Mouse (Mus musculus): ENCODE results near the gene Ybx3. TPM values are rescaled to one million over a fixed set of nuclear protein-coding genes. Genes with fewer than 3 reads are reported as not detected.

Gene Ybx3
- 98.2 to 174 TPM (median 134 TPM) in 3 replicates for total RNA-seq (2017)

DNA sequence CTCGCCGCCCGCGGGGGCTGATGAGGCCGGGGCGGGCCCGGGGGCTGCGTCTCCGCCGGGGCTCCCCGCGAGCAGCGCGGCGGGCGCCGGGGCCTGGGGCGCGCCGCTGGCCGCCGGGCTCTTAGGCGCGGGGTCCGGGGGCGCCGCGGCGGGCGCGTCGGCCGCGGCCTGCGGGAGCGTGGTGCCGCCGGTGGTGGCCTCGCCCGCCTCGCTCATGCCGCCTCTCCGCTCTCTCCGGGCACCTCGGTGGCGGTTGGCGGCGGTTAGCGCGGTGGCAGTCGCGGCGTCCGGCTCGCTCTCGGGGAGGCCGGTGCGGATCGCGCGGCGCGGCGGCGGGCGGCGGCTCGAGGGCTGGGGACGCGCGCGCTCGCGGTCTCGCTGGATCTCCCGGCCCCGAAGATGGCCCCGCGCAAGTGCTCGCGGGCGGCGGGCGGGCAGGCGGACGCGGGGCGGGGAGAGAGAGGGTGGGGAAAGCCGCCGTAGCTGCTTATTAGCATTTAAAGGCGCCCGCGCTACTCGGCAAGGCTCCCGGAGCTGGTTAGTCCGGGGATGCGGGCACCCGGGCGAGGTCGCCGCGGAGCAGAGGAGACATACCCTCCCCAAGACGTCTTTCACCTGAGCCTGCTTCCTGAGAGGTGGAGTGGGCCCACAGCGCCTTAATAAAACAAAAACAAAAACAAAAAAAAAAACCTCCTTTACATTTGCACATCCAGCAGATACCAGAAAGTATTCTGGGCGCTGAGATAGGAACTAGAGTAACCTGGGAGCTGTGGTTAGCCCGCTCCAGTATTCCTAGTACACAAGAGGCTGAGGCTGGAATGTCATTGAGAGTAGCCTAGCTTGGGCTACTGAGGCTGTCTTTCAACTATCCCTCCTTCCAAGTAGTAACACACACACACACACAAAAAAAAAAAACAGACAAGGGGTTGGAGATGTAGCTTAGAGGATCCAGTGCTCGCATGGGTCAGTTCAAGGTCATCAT lies at the start of gene Ybx3:
TSS of gene Ybx3 (minus strand) at position 437 of the 982 bp plus-strand sequence.
- peak; percentile 51 for ATAC-seq (replicated peaks; ENCODE audit: insufficient number of reproducible peaks, low FRiP score, low TSS enrichment, poor library complexity, severe bottlenecking)

GRCm38 (mm10) chr6:131436626-131437025 lies 48.4 kb upstream of the Ybx3 start:
- no peak for ATAC-seq (replicated peaks; ENCODE audit: insufficient number of reproducible peaks, low FRiP score, low TSS enrichment, poor library complexity, severe bottlenecking)

DNA sequence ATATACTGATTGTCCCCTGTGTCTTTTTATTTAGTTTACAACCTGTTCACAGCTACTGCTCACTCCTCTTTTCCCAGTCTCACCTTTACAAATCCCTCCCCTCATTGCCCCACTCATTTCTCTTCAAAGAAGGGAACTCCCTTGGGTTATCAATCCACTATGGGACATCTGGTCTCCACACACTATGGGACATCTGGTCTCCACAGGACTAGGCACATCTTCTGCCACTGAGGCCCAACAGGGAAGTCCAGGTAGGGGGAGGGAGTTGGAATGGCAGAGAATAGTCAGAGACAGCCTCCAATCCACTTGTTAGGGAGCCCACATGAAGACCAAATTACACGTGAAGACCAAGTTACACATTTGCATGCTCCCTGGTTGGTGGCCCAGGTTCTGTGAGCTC lies 45.8 kb upstream of the Ybx3 start:
- ATAC-seq (replicated peaks; ENCODE audit: insufficient number of reproducible peaks, low FRiP score, low TSS enrichment, poor library complexity, severe bottlenecking): no peak

DNA sequence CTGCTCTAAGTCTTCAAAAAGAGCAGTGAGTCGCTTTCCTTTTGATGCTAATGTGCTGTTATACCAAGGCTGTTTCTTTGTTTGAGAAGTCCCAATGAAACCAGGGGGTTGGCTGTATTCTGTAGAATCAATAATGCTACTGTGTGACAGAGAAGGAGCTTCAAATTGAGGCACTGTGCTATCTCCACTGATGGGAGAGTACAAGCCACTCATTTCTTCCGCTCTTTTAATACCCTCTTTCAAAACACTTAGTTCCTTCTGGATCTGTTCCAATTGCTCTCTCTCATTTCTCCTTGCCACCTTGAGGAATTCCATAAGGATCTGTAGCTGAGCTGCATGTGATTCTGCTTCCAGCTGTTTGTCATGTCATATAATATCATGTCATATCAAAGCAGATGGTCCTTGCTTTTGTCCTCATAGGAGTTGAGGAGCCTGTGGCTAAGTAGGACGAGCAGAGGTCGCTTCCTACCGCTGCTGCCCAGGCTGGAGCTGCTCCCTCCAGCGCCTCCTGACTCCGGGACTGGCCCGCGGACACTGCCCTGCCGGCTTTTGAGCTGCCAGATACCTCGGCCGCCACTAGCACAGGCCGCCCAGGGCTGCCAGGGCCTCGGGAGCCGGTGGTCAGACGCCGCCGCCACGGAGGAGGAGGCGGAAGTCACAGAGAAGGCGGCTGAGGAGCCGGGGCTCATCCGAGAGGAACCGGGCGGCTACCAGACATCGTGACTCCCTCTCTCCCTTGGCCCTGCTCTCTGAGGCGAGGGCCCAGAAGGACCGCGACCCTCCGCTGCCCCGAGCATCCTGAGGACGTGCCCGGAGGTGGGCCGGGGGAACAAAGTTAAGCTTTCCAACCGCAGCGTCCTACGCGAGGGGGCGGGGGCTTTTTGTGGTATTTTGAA lies 45.1 kb upstream of the Ybx3 start:
- ATAC-seq (replicated peaks; ENCODE audit: insufficient number of reproducible peaks, low FRiP score, low TSS enrichment, poor library complexity, severe bottlenecking): 0 out of 2 replicates have a peak, but pooled peaks have one; percentile 21

DNA sequence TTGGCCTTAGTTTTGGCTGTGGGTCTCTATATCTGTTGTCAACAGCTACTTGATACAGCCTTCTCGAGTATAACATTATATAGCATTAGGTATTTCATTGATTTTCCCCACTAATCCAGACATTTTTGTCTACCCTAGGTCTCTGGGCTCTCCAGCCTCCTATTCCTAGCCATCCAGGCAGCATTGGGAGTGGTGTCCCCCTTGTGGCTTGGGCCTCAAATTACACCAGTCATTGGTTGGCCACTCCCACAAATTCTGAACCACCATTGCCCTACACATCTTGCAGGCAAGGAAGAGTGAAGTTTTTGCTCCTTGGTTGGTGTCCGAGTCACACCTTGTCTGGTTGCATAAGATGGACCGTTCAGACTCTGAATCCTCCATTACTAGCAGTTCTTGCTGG lies 33.3 kb upstream of the Ybx3 start:
- ATAC-seq (replicated peaks; ENCODE audit: insufficient number of reproducible peaks, low FRiP score, low TSS enrichment, poor library complexity, severe bottlenecking): 0 out of 2 replicates have a peak, but pooled peaks have one; percentile 53

DNA sequence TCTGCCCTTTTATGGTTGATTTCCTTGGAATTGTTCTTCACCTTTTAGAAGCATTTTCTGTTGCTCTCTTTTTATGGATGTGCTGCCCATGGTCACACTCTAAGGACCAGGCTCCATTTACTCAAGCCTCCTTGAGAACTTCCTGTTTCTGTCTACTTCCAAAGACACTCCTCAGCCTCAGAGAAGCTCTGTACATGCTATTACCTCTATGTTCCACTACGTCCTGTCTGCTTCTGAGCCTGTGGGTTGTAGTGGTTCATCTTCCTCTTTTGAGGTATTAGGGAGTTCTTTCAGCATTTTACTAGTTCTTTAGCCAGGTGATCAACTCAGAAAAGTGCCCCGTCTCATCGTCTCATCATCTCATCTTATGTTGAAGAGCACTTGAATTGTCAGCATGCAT lies 31.3 kb upstream of the Ybx3 start:
- no peak for ATAC-seq (replicated peaks; ENCODE audit: insufficient number of reproducible peaks, low FRiP score, low TSS enrichment, poor library complexity, severe bottlenecking)

DNA sequence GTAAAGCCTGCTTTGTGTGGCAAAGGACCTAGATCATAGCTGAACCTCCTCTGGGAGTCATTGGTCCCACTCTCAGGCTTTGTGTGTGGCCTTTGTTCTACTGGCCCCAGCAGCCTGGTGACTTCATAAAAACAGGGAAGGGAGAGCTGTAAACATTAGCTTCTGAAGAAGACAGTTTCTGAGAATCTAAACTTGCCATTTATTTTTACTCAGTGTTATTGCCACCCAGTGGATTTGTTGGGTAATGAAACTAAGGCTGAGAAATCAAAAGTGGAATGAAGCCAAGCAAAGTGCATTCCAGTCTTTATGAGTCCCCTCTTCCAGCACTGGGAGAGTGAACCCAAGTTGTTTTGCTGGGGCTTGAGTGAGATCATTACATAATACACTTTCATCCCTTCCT lies 30.5 kb upstream of the Ybx3 start:
- ATAC-seq (replicated peaks; ENCODE audit: insufficient number of reproducible peaks, low FRiP score, low TSS enrichment, poor library complexity, severe bottlenecking): no peak; the same call in 1 of the 2 replicates

DNA sequence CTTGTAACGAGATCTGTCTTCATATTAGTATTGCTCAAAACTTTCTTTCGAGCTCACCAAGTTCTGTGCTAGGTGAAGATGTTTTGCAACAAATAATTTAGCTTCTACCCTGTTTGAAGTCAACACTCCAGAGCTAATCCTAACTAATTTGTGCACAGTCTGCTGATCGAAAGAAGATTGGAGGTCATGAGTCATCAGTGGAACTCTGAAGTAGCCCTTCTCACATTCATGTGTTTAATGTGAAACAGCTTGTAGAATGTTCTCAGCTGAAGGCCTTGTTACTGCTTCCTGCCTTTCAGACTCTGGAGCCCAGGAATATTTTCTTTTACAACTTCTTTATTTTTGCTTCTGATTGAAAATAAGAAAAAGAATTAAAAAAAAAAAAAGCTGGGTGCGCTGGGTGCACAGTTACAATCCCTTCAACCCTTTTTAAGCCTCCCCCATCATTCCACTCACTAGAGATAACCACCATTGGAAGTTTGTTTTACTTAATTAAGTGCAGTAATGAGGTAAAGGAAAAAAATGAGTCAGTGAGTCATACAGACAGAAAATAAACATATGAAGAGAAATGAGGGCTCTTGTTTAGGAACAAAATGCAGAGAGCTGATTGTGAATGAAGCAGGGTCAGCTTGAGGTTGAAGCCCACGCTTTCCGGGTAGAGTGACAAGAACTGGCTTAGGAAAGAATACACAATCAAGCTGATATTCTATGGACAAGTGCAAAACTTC lies 23.0 kb upstream of the Ybx3 start:
- ATAC-seq (replicated peaks; ENCODE audit: insufficient number of reproducible peaks, low FRiP score, low TSS enrichment, poor library complexity, severe bottlenecking): no peak

- no peak for ATAC-seq (replicated peaks; ENCODE audit: insufficient number of reproducible peaks, low FRiP score, low TSS enrichment, poor library complexity, severe bottlenecking)
Measured at GRCm38 (mm10) chr6:131406957-131407356, 18.7 kb upstream of the Ybx3 start.

DNA sequence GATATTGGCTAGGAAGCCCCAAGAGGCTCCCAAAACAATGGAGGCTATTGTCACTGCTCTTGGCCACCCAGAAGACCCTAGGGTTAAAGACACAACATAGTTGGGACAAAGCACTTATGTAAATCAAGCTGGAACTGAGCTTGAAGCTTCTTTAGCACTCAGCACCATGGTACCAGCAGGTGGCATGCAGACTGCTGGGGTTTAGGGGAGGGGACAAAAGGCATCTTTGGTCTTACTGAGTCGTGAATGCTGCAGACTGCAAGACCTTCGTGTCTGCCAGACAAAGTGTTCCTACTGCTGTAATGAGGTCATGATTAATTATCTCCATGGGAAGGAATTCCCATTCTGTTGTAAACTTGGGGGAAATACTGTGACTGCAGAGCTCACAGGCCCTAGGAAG lies 17.6 kb upstream of the Ybx3 start:
- no peak for ATAC-seq (replicated peaks; ENCODE audit: insufficient number of reproducible peaks, low FRiP score, low TSS enrichment, poor library complexity, severe bottlenecking)

DNA sequence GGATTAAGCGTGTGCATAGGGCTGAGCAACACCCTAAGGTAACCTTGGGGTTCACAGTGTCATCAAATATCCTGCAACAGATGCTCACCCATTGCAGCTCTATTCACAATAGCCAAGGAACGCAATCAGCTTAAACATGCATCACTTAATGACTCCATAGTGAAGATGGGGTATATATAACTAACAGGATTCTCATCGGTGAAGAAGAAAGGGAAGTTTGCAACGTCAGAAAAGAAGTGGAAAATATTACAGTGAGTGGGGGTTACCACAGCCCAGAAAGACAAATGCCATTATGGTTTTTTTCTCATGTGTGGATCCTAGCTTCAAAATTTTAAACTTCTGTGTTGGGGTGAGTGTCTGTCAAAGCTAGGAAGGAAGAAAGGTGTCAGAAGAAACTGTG lies 16.9 kb upstream of the Ybx3 start:
- ATAC-seq (replicated peaks; ENCODE audit: insufficient number of reproducible peaks, low FRiP score, low TSS enrichment, poor library complexity, severe bottlenecking): no peak

DNA sequence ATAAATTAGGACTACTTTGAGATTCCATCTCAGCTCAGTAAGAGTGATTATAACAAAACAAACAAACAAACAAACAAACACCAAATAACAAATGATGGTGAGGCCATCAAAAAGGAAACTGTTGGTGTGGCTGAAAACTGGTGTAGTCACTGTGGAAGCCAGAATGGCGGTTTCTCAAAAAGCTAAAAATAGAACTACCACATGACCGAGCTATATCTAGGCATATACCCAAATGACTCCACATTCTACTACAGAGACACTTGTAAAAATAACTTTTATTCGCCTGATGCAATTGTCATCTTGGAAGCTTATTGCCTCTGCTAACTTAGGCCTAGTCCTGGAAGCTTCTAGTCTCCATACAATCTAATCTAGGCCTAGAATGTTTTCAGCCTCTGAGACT lies 16.0 kb upstream of the Ybx3 start:
- no peak for ATAC-seq (replicated peaks; ENCODE audit: insufficient number of reproducible peaks, low FRiP score, low TSS enrichment, poor library complexity, severe bottlenecking)

DNA sequence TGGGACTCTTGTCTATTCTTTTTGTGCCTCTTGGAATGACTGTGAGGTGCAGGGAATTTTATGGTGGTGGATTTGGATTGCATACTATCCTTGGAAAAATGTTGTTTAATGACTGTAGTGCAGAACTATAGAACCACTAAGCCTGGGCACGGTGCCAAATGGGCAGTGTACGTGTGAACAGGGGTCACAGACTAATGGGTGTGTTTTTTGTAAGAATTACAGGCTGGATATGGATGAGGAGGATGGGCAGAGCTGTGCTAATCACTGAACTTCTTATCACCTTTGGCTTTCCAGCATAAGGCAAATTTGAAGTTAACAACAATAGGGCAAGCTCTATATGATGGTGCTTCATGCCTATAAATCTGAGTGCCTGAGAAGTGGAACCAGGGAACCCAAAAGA lies 14.8 kb upstream of the Ybx3 start:
- no peak for ATAC-seq (replicated peaks; ENCODE audit: insufficient number of reproducible peaks, low FRiP score, low TSS enrichment, poor library complexity, severe bottlenecking)

- ATAC-seq (replicated peaks; ENCODE audit: insufficient number of reproducible peaks, low FRiP score, low TSS enrichment, poor library complexity, severe bottlenecking): no peak
Measured at GRCm38 (mm10) chr6:131402606-131403005, 14.3 kb upstream of the Ybx3 start.

- no peak for ATAC-seq (replicated peaks; ENCODE audit: insufficient number of reproducible peaks, low FRiP score, low TSS enrichment, poor library complexity, severe bottlenecking)
Measured at GRCm38 (mm10) chr6:131401259-131401658, 13.0 kb upstream of the Ybx3 start.

GRCm38 (mm10) chr6:131396650-131397049 lies 8.4 kb upstream of the Ybx3 start:
- ATAC-seq (replicated peaks; ENCODE audit: insufficient number of reproducible peaks, low FRiP score, low TSS enrichment, poor library complexity, severe bottlenecking): no peak

DNA sequence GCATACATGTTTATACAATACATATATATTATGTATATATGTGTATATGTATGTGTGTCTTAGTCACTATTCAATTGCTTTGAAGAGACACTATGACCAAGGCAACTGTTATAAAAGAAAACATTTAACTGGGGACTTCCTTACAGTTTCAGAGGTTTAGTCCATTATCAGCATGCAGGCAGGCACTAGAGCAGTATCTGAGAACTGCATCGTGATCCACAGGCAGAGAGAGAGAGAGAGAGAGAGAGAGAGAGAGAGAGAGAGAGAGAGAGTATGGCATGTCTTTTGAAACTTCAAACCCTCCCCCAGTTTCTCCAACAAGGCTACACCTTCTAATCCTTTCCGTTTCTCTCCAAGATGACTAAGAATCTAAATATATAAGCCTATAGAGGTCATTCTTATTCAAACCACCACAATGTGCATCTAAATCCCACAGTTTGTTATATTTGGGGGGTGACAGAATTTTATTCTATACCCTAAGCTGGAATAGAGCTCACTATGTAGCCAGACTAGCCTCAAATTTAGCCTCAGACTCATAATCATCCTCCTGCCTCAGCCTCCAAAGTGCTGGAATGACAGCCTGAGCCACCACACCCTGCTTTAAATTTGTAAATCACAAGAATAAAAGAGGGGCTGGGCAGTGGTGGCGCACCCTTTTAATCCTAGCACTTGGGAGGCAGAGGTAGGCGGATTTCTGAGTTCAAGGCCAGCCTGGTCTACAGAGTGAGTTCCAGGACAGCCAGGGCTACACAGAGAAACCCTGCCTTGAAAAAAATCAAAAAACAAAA lies 5.8 kb upstream of the Ybx3 start:
- no peak for ATAC-seq (replicated peaks; ENCODE audit: insufficient number of reproducible peaks, low FRiP score, low TSS enrichment, poor library complexity, severe bottlenecking)
